Mouse (Mus musculus): Measurements from ENCODE around the gene Clec2d.

GRCm38 (mm10) chr6:129162587-129163159 lies 17.7 kb upstream of the Clec2d start:
- TF ChIP-seq CTCF (IDR thresholded peaks at IDR 0.05; ENCODE audit: low read depth, low read length), result no peak
- no peak for TF ChIP-seq POLR2A (IDR thresholded peaks at IDR 0.05; ENCODE audit: extremely low read depth, insufficient read depth, low read length)

Data from liver, adult 2 months (tissue).